Mouse (Mus musculus) olfactory bulb, adult 2 months (tissue): ENCODE measurements around the gene L1cam. TPM values are rescaled to one million over a fixed set of nuclear protein-coding genes. Genes with fewer than 3 reads are reported as not detected.

Source experiments
- H3K27ac ChIP-seq: fragments of 200-500 bp; 2 replicates; pipeline ENCODE4 v1.5.1; 2012; ENCODE audit warnings: low read depth, low read length; ENCODE audit not compliant: insufficient read depth
- H3K4me1 ChIP-seq: fragments of 200-500 bp; 2 replicates; pipeline ENCODE4 v1.6.1; 2012; ENCODE audit warnings: low read length; ENCODE audit not compliant: control insufficient read depth, insufficient read depth
- H3K4me3 ChIP-seq: fragments of 200-500 bp; 2 replicates; pipeline ENCODE4 v1.5.1; 2012; ENCODE audit warnings: mild to moderate bottlenecking, low read depth, low read length, moderate library complexity; ENCODE audit not compliant: insufficient read depth
- CTCF ChIP-seq: fragments of 200-500 bp; IDR thresholded peaks from 2 replicates; pipeline ENCODE4 v1.5.1; 2012; ENCODE audit warnings: low read depth, mild to moderate bottlenecking, low read length, moderate library complexity; ENCODE audit not compliant: insufficient read depth
- POLR2A ChIP-seq: fragments of 200-500 bp; IDR thresholded peaks from 2 replicates; pipeline ENCODE4 v1.6.1; 2012; ENCODE audit warnings: mild to moderate bottlenecking, low read depth, low read length, moderate library complexity; ENCODE audit not compliant: insufficient read depth
- WGBS: fragments of 180-500 bp; shearing (Covaris S2); methylation state at CpG from one replicate; pipeline ENCODE4 v1.1.7; 2018; 5-methylcytosine and 5-hydroxymethylcytosine counted together
- polyA plus RNA-seq: library from polyadenylated mRNA; stranded (reverse); fragments of >200 nt; gene quantifications from 2 replicates; pipeline ENCODE4 v1.2.4, GENCODE M21; 2012; ENCODE audit warnings: low replicate concordance; ENCODE audit not compliant: missing spikeins, insufficient read depth, insufficient read length

The L1cam gene
- polyA plus RNA-seq, 1 experiment, result not detected

DNA sequence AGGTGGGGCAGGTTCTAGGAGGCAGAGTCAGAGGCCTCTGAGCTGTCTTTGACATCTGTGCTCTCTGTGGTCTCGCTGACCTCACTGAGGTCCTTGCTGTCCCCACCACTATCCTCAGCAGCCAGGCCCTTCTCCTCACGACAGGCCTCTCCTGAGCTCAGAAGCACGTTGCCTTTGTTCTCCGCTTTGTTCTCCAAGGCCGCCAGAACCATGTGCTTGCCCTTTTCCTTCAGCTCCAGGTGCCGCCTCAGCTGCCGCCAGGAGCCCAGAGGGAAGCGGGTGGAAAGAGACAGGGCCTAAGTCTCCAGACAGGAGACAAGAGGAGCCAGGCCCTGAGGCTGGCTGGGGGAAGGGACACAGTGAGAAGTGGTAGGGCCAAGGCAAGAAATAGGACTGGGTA lies 21.0 kb upstream of the L1cam start:
- TF ChIP-seq POLR2A, result no peak
- no peak for TF ChIP-seq CTCF
- Histone ChIP-seq H3K4me1 (no peaks in the 10 kb centered on the region), H3K4me3 (no peak overlapping the region), H3K27ac (no peak overlapping the region)
- 72% methylated on average over 8 of the region's 8 CpGs for WGBS

- peak overlapping the region; percentile 46 for H3K4me3 ChIP-seq
- 21% methylated on average over 31 of the region's 31 CpGs for WGBS
- TF ChIP-seq POLR2A (0 out of 2 replicates have a peak, but pooled peaks have one; percentile 21), CTCF (no peak)
- H3K27ac ChIP-seq, result peak overlapping the region; percentile 85
- peaks cover 5% of the 10 kb centered on the region; the same call in 1 of the 2 replicates for H3K4me1 ChIP-seq
Observed at GRCm38 (mm10) chrX:73914827-73915703, 19.2 kb upstream of the L1cam start.

DNA sequence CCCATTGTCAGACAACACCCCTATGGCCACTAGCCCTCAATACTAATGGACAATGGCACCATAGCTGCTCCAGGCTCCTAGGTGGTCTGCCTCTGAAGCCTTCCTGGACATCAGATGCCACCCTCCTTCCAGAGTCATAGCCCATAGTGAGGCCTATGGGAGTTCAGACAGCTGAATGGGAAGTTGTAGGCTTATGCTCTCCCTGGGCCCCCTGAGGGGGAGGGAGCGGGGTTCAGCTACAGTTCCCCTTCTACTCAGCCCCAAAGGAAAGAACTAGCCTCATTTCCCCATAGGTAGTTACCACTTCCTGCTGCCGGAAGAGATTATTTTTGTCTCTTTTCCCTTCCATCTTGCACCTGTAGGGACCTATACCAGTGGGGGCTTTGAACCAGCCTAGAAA lies 15.7 kb upstream of the L1cam start:
- TF ChIP-seq CTCF, result no peak
- no peak for TF ChIP-seq POLR2A
- H3K27ac ChIP-seq, result no peak overlapping the region
- 68% methylated on average over 2 of the region's 2 CpGs for WGBS

GRCm38 (mm10) chrX:73911156-73911555 lies 15.3 kb upstream of the L1cam start:
- H3K4me1 ChIP-seq, result peaks cover 5% of the 10 kb centered on the region; the same call in 1 of the 2 replicates
- WGBS, result 15% methylated on average over 26 of the region's 26 CpGs
- peak overlapping the region; percentile 16; the same call in 1 of the 2 replicates for H3K4me3 ChIP-seq
- no peak overlapping the region for H3K27ac ChIP-seq
- TF ChIP-seq POLR2A, result no peak
- TF ChIP-seq CTCF, result no peak

More for the DNA sequence above, 15.7 kb upstream of the L1cam start:
- Histone ChIP-seq H3K4me3 (no peak overlapping the region), H3K4me1 (peaks cover 5% of the 10 kb centered on the region; the same call in 1 of the 2 replicates)

- Histone ChIP-seq H3K27ac (no peak overlapping the region), H3K4me1 (peaks cover 5% of the 10 kb centered on the region; the same call in 1 of the 2 replicates), H3K4me3 (no peak overlapping the region)
- TF ChIP-seq CTCF, result no peak
- no peak for TF ChIP-seq POLR2A
Observed at GRCm38 (mm10) chrX:73910451-73910850, 14.5 kb upstream of the L1cam start.

DNA sequence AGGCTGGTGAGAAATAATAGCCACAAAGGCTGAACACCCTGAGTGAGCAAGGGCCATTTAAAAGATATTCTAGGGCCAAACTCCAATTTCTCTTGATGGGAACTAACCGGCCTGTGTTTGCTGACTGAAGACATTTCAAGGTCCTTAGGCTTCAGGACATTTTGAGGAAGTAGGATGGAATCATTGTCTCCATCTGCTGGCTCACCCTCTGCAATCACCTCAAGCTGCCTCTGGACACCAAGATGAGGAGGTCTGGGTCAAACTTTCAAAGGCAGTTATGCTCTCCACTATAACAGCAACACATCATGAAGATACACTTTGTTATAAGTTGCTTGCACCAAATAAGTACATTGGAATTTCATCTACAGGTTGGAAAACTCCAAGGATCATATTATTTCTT lies 14.1 kb upstream of the L1cam start:
- Histone ChIP-seq H3K4me3 (no peak overlapping the region), H3K27ac (no peak overlapping the region), H3K4me1 (peaks cover 5% of the 10 kb centered on the region; the same call in 1 of the 2 replicates)
- 45% methylated on average over 1 of the region's 1 CpGs for WGBS
- no peak for TF ChIP-seq CTCF

DNA sequence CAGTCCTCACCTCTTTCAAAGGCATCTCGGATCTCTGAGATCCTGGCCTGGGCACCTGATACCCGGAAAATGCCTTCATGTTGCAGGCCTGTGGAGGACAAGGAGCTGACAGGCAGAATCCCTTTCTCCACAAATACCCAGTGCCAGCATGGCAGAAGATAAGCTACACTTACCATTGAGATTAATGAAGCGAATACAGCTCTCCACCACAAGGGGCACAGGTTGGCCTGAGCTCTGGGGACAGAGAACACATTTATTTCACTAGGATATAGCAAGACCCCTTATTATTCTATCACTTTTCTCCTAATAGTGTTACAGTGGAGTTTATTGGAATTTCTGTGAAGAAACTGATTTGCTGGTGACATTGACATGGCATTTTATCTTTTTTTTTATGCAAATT lies 2.1 kb upstream of the L1cam start:
- H3K4me1 ChIP-seq, result no peaks in the 10 kb centered on the region
- 74% methylated on average over 3 of the region's 3 CpGs for WGBS
- H3K27ac ChIP-seq, result no peak overlapping the region
- no peak for TF ChIP-seq POLR2A
- TF ChIP-seq CTCF, result no peak
- H3K4me3 ChIP-seq, result no peak overlapping the region

DNA sequence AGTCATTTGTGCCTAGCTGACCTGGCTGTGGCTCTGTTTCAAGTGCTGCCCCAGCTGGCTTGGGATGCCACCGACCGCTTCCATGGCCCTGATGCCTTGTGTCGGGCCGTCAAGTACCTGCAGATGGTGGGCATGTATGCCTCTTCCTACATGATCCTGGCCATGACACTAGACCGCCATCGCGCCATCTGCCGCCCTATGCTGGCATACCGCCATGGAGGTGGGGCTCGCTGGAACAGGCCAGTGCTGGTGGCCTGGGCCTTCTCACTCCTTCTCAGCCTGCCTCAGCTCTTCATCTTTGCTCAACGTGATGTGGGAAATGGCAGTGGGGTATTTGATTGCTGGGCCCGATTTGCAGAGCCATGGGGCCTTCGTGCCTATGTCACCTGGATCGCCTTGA lies 3.1 kb downstream of the L1cam start:
- H3K27ac ChIP-seq, result no peak overlapping the region
- WGBS, result 92% methylated on average over 14 of the region's 14 CpGs
- no peak overlapping the region for H3K4me3 ChIP-seq
- H3K4me1 ChIP-seq, result no peaks in the 10 kb centered on the region
- no peak for TF ChIP-seq CTCF
- no peak for TF ChIP-seq POLR2A

GRCm38 (mm10) chrX:73891551-73892152 lies 4.3 kb downstream of the L1cam start, which contains the start of gene Avpr2:
Avpr2 (plus strand) TSS chrX:73892102.
- no peaks in the 10 kb centered on the region for H3K4me1 ChIP-seq
- WGBS, result 90% methylated on average over 6 of the region's 6 CpGs
- no peak within 1 kb of the TSS for H3K4me3 ChIP-seq
- no peak within 1 kb of the TSS for H3K27ac ChIP-seq
- no peak for TF ChIP-seq CTCF
- TF ChIP-seq POLR2A, result no peak
